Mouse (Mus musculus): Measurements from ENCODE around the gene Lpcat2.
"Not testable (repeated sequence)": the region's sequence is repeated elsewhere in the genome, so short reads cannot be mapped to it uniquely, and the experiment has no call there.

The Lpcat2 gene

DNA sequence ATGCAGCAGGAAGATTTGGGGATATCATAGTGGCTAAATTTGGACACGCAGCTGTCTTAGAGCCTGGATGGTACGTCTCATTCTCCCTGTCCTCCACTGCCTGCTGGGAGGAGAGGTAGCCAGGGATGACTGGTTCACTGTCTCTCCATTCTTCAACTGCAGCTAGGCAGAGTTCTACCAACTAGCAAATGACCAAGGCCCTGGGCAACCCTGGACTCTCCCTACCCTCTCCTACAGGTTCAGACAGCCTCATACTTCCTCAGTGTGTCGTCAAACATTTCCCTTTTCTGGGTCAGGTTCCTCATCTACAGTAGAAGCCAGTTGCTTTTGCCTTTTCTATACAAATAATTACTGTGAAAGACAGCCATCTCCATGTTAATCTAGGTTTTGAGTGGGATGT lies 466 bp upstream of the Lpcat2 start:
- DNase-seq: peak; percentile 84

DNA sequence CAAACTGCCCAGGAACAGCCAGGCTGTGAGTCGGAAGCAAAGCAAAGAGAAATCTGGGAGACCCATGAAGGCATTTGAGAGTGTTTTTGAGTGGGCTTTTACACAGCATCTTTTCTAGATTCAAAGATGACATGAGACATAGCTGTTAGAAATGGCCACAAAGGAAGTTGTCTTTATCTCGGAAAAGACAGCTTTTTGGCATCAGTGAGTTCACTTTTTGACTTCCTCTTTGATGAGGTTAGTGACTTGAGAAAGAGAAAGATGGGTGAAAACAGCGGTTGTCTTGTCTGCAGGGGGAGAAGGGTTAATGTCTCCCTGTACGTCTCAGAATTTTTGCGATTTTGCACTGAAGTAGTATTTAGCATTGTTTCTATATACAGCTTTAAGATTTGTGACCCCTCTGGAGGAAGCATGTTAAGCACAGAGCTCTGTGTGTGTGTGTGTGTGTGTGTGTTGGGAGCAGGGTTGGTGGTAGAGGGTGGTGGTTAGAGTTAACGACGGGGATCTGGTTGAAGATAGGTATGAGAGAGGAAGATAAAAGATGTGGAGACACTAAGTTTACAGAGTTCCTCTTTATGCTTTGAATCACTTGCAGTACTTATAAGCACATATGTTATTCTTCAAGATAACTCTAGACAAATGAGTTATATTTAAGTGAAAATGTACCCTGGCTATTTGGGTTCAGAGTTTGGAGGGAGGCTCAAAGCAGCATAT lies 1.3 kb downstream of the Lpcat2 start:
- peak; percentile 40 for DNase-seq

DNA sequence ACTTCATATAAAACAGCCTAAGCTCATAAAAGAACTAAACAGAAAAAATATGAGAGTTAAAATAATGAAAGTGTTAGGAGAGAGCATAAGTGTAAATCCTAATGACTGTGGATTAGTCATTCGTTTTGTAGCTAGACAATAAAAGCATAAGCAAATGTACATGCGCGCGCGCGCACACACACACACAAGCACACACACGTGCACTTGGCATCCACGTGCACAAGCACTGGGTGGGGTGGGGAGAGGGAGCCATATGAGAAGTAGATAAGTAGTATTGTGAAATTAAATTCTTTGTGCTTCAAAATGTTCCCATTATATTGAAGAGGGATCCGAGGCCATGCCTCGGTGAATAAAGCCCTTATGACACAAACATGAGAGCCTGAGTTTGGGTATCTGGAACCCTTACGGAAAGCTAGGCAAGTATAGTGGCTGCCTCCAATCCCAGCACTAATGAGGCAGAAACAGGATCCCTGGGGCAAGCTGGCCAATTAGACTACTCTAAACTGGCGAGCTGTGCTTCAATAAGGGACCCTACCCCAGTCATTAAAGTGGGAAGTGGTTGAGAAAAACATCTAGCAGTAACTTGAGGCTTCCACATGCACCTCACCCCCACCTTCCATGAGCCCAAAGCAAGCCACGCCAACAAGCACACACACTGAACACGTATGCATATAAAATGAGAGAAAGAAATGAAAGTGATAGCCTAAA lies 3.5 kb downstream of the Lpcat2 start:
- peak; percentile 55 for DNase-seq

DNA sequence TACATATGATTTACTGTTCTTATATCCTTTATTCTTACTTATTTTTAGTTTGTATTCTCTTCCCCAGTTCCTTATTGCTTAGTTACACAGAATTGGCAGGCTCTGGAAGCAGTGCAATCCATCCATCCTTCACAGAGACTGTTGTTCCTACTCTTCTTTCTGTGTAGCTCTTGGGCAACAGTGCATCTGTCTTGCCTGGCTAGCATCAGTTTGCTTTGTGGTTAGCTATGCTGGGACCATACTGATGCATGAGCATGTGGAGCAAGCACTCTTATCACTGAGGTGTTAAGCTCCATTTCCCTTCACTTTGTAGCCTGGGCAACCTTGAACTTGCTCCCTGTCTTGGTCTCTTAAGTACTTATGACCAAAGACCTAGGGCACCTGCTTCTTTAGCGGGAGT lies 6.8 kb downstream of the Lpcat2 start:
- DNase-seq: peak; percentile 42

DNA sequence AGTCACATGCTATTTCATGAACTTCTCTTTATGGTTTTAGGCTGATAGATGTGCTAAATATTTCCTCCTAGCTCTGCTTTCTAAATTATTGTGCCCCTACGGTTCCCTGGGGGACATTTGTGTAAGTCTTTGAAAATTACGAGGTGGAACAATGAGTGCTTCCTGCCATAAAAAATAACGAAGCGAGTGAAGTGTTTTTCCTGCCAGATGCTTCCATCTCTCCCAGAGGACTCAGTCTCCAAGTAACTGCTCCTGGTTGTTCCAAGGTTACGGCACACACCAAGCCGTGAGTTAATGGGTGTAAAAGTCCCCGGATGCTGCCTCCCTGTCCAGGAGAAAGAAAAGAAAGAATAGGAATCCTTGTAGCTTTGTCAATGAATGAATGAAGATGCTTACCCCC lies 15.1 kb downstream of the Lpcat2 start:
- DNase-seq: peak; percentile 89

DNA sequence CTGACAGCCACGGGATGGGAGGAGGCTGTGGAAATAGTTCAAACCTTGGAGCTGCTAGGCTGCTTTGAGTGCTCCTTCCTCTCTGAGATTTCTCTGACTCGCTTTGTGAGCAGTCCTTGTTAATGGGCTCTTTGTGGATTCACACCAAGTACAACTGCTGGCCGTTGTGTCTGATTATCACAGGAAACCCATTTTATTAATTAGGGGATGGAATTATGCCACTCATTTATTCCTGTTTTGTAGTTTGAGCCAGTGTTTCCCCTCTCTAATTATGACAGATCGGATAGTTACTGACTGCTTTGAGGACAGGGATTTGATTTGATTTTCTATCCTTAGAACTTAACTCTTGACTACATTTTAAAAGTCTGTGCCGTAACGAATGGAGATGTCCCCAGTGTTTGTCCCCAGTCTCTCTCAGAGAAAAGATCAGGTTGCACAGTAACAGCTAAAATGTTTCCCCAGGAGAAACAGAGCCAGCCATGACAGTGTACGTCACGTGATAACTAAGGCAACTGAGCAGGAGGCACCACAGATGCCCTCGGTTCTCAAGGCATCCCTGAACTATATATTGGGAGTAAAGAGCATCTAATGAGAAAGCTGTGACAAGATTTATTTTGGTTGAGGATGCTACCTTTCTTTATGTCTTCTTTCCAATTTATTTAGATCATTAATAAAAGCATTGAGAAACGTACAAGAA lies 17.1 kb downstream of the Lpcat2 start:
- peak; percentile 67 for DNase-seq

DNA sequence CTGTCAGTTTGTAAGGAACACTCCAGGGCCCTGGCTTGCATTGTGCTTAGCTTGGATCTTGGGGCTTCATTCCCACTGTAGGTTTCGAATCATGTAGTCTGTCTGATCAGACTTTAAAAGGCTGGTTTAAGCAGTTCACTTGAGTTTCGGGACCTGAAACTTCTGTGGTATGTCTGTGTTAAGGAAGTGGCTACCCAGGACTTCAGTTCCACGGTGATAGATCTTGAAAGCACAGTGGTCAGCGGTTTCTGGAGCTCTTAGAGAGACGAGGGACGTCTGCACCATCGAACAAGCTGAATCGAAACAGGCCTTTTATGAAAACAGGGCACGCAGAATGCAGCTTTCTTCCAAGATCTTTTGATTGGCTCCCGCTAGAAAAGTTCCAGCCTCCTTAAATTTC lies 20.7 kb downstream of the Lpcat2 start:
- peak; percentile 97 for DNase-seq

DNA sequence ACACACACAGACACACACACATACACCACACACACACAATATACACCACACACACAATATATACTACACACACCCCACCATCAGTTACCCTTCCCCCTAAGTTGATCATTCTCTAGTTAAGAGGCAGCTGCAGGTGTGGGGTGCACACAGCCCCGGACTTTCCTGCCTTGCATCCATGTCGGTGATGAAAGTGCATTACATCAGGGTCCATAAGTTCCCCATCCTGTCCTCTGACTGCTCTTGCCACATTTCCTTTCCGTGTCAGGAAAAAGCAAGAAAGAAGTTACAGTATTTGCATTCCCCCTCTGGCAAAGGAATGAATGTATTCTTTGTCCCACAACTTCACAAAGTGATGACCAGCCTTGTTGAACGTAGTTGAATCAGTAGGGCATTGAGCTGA lies 26.1 kb downstream of the Lpcat2 start:
- peak; percentile 73 for DNase-seq

DNA sequence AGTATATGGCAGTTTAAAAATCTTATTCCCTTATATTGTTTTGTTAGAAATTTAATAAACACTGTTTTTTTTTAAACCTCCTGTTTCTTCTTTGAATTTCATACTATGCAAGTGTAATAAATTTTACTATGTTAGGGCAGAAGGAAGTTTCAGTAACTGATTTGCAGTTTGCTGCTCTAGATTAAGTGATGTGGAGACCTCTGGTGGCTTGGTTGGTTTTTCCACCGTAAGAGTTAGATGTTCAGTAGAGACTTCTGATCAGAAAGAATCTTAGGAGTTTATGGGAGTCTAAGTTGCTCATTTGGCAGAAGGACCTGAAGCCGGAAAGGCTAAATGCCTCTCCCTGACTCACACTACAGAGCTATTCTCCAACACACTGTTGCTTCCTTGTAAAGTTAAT lies 28.6 kb downstream of the Lpcat2 start:
- peak; percentile 35 for DNase-seq

DNA sequence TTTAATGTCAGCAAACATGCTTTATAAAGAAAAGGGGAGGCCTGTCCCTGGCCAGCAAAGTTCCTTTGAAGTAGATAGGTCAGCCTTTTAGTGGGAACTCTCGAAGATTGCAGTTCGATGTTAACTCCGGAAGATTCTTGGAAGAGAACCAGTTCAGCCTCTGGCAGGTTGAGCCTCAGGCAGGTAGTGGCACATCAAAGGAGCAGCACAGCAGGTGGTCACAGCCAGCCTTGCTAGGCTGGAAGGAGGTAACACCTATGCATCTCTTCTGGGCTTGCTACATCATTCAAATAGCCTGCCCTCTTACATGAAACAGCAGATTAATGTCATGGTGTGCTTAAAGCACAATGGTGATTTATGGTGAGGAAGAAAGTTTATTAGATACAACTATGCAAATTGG lies 37.1 kb downstream of the Lpcat2 start:
- DNase-seq: not testable (repeated sequence)

DNA sequence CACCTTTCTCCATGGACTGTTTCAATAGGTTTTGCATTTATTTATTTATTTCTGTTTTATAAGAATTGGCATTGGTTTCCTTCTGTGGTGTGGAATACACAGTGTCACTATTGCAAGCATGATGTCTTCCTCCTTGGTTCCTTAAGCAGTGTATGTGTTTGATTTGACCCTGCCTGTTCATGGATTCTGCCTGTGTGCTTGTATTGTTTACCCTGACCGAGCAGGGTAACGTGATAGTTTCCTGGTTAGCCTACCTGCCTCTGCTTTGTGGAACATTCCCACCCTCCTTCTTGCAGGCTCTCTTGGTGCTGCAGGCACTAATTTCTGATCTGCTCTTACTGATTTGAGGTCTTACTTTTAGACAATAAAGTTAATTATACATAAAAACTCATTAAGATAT lies 38.7 kb downstream of the Lpcat2 start:
- peak; percentile 16 for DNase-seq

DNA sequence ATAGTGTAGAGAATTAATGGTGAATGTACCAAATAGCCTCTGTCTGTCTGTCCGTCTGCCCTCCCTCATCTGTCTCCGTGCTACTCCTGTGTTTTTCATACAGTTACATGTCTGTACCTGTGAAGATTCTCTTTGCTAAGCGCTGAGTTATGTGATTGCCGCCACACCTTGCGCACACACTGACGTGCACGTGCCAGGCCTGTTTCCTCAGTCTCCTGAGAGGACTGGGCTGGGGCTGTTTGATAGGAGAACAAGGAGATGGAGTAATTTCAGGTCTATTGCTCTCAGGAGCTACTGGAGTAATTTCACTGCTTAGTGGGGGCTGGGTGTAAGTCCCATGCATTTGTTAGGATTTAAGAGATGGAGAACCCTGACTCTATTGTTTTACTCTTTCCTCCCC lies 39.9 kb downstream of the Lpcat2 start:
- peak; percentile 17 for DNase-seq

DNA sequence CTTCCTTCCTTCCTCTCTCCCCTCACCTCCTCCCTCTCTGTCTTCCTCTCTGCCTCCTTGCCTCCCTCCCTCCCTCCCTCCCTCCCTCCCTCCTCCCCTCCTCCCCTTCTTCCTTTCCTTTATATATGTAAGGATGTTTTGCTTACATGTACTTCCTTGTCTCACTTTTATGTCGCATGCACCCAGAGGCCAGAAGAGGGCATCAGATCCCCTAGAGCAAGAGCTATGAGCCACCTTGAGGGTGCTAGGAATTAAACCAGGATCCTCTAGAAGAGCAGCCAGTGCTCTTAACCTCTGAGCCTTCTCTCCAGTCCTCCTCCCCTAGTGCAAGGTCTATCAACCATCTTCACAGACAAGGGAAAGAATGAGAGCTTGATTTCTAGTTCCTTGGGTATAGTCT lies 40.9 kb downstream of the Lpcat2 start:
- DNase-seq: peak; percentile 78

DNA sequence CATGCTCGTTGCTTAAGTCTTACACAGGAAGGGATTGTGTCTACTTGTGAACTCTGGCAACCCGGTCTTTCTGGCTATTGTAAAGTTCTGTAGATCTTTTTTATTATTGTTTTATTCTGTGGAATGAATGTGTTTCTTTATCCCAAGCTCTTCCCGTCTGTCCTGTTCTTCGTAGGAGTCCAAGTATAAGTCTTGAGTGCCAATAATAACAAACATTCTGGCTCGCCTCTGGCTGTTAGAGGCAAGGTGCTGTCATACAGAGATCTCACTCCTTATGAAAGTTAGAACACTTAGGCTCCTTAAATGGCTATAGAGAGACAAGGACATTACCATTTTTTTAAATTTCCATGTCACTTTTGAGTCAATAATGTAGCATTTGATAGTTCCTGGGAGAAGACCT lies 41.5 kb downstream of the Lpcat2 start:
- peak; percentile 91 for DNase-seq

DNA sequence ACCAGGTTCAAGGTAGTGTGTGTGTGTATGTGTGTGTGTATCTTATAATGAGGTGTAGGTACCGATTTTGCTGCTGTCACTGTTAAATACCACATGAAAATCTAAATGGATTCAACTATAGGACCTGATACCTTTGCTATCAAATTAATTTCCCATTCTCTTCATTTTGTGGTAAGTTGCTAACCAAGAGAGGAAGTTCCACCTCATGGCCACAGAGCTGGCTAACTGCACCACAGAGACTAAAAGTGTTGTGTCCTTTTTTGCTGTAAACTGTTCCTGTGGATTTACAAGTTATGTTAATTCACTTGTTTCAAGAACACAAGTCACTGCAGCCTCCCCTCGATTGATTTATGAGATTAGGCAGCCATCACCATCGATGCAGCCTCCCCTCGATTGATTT lies 42.7 kb downstream of the Lpcat2 start:
- DNase-seq: peak; percentile 46

DNA sequence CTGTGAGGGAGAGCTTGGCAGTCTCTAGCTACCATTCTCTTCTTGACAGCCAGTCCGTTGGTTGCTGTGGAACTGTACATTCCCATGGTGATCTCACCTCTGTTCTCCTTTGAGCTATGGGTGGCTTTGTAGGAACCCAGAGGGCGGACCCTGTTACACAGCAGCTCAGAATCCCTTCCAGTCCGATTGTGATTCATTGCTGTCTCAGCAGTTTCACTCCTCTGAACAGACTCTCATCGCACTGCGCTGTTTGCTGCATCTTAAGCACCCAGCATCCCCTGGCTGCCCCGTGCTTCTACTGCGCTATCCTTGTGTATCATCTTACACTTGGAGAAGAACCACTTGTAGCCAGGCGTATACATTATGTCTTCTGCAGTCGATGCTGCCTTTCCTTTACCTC lies 44.5 kb downstream of the Lpcat2 start:
- DNase-seq: peak; percentile 55

DNA sequence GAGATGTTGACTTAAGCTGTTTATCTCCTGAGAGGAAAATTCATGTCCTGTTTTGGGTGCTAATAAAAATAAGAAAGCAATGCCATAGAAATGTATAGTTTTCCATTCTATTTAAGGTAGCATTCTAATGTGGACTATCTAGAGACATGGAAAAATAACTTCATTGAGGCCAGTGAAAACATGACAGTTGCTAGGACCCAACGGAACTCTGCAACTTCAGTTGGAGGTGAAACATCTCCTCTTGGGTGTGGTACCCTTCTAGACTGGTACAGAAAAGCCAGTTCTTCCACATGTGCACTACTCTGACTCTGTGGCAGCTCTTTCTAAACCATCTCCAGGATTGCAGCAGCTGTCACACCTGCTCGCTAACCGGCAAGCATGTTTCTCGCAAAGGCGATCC lies 46.0 kb downstream of the Lpcat2 start, which contains the start of gene Capns2:
Gene Capns2, plus strand, starts transcription at position 301 of the 400 bp plus-strand sequence.
- DNase-seq: peak; percentile 64

DNA sequence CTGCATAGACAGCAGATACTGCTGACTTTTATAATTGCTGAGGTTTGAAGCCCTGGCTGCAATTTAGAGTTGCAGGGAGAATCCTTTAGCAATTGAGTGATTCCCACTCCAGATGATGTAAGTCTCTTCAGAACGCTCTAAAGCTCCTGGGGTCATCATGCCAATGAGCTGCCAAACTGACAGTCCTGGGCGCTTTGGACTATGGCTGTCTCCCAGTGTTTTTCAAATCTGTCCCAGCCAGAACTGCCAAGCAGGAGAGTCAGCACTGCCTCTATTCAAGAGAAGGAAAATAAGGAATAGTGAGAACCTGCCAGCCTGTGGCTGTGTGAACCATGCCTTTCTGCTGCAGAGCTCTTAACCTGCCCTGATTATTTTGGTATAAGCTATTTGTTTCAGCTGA lies 47.8 kb downstream of the Lpcat2 start:
- DNase-seq: peak; percentile 89

DNA sequence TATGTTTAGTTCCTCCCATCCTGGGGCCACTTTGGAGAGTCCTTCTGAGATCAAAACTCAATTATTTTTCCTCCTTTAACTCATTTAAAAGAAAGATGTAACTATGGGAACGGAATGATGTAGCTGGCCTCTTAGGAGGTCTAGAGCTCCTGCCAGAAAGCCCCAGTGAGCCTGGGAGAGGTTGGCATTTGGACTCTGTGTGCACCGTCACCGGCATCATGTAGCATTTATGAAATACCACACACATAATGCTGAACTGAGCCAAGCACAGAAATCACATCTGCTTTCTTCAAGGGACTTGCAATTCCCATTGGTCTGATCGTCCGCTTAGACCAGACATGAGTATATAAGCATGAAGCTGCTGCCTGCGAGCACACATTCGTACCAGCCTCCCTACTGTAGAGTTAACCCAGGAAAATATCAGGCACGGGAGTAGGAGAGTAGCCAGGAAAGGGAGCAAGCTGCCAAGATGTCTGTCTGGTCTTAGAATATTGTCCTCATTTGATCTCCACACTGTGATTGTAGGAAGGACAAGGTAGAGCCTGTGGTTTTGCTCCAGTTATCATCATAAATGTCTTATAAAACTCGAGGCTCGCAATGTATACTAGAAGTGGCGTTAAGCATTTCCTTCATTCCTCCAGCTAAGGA lies 48.5 kb downstream of the Lpcat2 start:
- DNase-seq: peak; percentile 84

DNA sequence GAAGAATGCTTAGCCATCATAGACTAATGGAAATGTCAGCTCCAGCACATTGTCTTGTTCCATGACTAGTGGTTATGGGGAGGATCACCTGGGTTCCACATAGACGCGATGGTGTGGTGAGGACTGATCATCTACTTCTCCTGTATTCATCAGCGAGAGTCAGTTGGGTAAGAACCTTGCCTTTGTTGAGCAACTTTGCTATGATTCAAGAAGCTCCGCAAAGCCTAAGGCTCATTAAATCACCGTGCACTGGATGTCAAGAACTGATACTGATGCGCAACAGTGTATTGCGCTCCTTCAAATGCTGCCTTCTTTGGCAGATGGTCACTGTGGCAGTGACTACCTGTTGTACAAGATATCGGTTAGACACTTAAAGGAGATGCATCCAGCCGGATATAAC lies 51.4 kb downstream of the Lpcat2 start:
- DNase-seq: peak; percentile 79

DNA sequence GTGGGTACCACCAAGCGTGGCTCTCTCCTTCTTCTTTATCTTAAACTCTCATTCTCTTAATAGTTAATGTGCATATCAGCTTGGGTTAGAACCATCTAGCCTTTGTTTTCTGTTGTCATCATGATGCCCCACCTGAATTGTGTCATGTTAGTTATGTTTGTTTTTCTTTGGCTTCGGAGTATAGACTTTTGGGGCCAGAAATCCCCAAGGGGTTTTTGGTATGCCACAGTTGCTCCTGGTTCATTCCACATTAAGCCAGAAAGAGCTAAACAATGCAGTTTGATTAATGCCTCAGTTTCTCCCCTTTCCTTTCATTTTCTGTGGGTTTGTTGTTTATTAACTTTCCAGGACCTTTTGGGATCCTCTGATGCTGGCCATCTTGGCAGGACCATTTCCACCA lies 53.3 kb downstream of the Lpcat2 start:
- DNase-seq: peak; percentile 10

DNA sequence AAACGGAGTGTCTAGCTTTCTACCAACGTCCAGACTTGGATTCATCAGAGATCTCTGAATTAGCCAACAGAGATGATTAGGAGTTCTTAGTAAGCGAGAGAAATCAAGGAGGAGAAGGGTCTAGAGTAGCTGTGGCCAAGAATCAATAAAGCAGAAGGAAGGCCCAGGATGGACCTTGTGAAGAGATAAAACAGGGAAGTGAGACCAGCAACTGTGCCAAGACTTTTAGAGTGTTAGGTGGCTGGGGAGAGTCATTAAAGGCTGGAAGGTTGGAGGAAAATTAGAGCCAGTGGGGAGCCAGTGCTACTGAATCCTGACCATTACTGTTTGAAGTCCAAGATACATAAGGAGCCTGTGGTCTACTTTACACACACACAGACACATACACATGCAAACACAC lies 56.3 kb downstream of the Lpcat2 start:
- peak; percentile 78 for DNase-seq

DNA sequence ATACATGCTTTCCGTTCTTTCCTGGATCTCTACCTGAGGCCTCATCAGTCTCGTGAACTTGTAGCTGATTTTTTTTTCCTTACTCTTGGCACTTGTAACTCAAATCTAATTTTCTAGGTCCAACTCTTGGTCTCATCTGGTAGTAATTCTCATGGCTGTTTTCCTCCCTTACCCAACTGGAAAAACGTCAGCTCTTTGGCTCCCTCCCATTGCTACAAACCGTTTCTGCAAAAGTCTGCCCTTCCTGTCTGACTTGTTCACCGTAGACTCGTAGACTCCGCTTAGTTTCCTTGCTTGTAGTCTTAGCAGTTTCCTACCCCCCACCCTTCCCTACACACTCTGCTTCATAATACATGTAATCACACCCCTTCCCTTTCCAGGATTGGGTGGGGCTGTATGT lies 58.3 kb downstream of the Lpcat2 start:
- DNase-seq: peak; percentile 88

Data from heart, adult 11 months (tissue).